Mouse (Mus musculus) gonadal fat pad, adult 2 months (tissue): ENCODE measurements around the gene Asic4. TPM values are rescaled to one million over a fixed set of nuclear protein-coding genes. Genes with fewer than 3 reads are reported as not detected.

Experiments used
- DNase-seq: peaks from one replicate; pipeline ENCODE4 v3.0.0-alpha.2; 2012; ENCODE audit warnings: low read depth
- polyA plus RNA-seq: library from polyadenylated mRNA; depleted of rRNA; stranded (reverse); fragments of >200 nt; gene quantifications from 2 replicates; pipeline ENCODE4 v1.2.3, GENCODE M21; 2012

Gene Asic4
- polyA plus RNA-seq, 1 experiment = 0.42 TPM

DNA sequence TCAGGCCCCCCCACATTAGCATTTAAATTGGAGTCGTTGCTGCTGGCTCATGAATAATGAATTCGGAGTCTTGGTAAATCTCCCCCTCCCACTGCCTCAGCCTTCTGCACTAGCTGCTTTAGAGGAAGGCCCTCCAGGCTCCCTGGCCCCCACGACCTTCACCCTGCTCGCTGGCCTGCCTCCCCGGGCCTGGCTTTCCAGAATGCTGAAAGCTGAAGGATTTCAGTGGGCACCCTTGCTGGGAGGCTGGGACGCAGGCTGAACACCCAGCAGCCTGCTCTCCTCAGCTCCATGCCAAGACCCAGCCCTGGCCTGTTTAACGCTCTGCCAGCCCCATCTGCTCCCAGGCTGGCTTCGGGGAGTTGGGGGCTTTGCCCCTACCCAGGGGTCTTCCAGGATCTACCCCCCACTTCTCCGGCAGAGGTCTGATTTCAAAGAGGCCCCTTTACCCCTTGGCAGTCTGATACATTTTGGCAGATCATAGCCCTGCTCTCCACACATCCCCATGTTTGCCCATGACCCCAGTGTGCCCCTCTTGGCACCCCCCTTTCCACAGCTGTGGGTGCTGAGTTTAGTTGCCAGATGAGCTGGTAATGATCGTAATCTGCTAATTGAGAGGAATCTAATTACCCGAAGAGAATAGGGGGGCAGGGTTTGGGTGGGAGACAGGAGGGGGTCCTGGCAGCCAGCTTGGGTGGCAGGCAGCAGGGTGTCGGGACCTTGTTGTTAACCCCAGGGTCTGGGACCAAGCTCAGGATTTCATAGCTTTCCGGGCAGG, 6.8 kb upstream of the Asic4 start:
- DNase-seq = no peak

DNA sequence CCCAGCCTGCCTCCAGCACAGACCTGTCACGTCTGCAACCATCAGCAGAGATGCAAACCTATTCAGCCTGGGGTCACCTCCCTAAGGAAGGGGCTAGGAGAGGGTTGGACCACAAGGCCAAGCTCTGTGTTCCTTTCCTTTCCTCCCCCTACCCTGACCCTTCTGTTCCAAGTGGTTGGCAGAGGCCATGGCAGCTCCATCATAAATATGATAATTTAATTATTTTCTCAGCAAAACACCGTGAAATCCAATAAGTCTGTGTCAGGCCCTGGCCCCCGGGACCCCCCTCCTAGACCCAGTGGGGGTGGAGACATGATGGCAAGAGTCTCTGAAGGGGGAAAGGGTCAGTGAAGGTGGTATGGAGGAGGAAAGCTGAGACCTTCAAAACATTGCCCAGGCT, 6.0 kb upstream of the Asic4 start:
- DNase-seq = no peak

DNA sequence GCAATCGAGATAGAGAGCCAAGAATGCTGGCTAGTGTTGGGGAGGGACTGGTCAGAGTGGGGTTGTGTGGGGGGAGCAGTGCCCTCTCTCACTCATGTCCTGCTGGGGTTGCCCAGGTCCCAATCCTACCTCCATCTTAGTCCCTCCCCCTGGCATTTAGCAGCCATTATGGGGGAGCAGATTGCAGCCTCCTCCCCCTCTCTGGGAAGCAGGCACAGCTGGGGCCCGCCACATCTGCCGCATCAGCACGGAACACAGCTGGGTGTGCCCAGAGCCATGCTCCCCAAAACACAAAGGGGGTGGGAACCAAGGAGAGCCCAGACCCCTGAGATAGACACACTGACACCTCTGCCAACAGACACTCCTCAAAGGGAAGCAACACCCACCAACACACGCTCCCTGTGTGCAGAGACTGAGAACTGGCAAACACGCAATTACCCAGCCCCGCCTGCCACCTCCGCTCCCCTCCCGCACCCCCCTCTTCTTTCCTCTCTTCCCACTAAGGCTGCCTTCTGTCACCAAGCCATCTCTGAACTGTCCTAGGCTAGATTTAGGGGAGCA, 5.0 kb upstream of the Asic4 start:
- DNase-seq = no peak

DNA sequence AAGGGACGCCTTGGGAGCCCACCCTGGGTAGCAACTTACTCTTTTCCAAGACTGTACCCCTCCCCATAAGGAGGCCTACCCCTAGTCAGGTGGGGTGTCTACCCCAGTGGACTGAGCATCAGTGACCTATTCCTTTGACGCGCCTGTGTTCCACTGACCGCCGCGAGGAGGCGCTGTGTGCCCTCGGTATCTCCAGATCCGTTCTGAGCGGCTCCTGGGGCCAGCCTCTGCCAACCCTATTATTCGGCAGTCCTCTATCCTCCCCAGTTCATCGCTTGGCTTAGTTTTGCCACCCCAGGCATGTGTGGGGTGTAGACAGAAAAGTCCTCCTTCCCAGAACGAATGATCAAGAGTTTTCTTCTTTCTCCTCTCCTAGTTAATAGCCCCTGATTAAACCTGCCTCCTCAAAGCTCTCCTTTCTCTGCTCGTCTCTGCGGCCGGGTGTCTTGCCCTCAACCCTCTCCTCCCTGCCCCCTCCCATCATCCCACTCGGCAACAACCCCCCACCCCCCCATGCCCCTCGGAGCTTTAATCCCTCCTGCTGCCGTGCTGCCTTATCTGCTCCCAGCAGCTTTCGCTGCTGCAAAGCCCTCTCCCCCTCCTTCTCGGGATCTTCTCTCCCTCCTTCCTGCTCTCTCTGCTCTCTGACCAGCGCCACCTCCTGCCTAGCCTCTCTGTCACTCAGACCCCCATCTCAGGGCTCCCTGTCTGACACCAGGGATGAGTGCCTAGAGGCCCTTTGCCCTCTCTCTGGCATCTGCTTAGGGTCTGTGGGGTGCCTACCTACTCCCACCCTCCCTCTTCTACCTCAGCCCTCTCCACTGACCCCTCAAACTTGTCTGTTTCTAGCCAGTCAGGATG, 4.3 kb upstream of the Asic4 start:
- no peak for DNase-seq

DNA sequence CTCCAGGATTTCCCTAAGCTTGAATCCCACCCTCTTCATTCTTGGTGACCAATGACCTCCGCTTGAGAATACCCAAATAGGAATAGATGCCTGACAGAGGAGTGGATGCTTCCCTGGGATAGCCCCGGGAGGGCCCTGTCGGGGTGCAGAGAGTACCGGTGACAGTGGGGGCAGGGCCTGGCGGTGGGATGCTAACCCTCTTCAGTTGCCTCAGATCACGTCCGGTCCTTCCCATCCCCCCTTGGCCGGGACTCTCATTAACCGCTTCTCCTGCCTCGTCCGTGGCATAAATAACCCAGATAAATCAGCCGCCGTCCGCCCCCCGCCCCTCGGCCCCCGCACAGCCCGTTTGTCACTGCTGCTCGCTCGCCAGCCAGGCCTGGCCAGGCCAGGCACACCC, 3.6 kb upstream of the Asic4 start:
- no peak for DNase-seq

DNA sequence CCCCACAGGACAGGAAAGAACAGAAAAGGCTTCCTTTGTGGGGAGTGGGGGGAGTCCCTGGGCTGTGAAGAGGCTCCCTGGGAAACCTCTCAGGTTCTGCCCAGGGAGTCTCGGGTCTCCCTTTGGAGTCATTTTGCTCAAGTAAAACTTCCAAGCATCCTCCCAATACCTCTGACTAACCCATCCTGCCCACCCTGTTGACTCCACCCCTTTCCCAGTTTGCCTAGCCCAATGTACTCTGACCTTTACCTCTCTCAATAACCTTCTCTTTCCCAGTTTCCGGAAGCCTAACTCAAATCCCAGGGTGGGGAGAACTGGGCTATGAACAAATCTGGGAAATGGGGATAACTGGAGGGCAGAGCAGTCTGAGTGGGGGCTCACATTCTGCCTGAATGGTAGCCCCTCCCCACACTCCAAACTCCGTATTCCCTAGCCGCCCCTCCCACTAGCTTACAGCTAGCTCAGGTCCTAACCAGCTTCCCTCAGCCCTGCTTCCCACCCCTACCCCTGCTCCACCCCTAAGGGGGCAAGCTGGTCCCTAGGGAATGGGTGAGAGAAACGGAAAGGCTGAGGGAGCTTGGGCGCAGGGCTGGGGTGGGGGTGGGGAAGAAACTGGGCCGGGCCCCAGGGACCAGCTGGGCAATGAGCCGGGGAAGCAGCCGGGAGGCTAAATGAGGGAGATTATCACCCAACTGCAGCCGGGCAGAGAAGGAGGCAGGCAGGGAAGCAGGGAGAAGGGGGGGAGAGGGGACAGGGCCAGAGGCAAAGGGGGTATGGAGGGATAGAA, 2.8 kb upstream of the Asic4 start:
- no peak for DNase-seq

DNA sequence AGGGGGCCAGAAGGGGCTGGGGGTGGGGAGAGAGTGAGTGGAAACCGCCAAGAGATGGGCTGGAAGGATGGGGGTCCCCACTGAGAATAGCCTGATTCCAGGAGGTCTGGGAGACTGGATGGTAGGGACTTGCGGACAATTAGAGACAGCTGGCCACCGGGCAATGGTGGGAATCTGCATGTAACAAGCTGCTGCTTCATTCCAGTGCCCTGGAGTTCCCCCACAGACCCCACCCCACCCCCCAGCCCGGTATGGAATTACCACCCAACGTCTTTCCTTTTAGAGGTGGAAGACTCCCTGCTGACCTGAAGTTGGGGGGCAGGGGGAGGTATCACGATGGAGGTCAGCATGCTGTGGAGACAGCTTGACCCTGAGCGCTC, 2.2 kb upstream of the Asic4 start:
- no peak for DNase-seq

DNA sequence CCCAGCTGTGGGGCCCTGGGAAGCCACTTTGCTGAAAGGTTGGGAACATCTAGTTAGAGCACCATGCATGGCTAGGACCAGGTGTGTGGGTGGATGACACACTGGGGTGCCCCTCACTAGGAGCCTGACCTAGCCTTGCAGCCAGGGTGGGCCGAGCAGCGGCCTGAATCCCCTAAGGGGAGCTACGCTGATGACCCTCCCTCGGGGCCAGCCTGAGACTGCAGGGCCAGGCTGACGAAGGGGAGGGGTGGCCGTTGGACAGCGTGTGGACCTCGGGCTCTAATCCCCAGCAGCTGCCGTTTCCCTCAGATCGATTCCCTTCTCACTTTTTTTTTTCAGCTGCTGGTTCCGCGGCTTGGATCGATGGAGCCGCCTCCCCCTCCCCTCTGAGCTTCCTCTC, 1.3 kb upstream of the Asic4 start:
- DNase-seq = no peak

DNA sequence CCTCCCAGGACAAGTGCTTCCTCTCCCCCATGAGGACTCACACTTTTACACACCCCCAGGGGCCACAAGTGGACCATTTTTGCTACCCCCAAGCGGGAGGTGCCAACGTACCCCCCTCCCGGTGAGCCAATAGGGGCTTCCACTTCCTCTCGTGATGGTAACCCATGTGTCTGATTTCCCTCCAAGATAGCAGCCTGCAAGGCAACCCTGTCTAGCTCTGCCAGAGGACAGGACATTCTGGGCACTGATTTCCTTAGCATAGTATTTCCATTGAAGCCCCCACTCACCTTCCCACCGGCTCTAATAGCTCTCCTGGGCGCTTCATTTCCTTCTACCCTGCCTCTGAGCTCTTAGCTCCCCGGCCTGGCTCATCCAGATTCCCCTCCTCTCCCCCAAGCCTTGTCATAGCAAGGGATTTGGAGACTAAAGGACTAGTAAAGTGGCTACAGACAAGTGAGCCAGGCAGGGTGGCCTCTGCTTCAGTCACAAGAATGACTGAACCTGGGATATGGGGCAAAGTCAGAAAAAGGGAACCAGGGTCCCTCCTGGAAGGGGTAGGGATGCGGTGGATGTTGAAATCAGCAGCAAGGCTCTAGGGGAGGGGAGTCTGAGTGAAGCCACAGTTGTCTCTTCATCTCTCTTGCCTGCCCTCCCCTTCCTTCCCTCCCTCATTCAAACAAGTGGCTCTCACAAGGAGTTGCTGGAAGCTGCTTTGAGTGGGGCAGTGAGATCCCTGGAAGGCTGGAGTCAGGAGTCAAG, 680 bp upstream of the Asic4 start:
- no peak for DNase-seq

DNA sequence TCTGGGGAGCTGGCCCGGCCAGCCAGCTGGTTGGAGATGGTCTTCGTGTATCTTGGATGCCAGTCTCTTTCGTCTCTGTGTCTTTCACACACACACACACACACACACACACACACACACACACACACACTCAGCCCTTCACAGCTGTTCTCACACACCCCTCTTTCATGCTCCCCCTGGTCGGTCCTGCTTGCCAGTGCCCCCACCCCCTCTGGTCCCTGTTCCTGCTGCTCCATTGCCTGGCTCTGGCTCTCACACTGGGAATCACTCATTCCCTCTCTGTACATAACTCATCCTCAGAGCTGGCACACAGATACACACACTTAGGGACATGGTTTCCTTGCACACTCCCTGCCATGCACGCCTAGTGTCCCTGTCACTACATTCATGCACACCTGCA, 1.7 kb downstream of the Asic4 start:
- no peak for DNase-seq

DNA sequence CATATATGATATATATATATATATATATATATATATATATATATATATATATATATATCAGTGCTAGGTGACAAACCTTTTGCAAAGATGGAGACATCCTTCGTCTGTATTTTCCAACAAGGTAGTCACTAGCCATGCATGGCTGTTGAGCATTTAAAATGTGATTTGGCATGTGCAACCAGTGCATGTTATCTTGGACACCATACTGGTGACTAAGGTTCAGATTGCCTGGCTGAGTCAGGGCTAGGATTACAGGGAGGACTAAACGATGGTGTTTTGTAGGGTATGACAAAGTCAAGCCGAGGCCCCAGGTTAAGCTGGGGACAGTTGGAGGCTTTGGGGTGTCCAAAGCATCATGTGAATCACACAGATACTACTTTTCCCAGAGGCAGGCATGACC, 5.2 kb downstream of the Asic4 start:
- DNase-seq = no peak

DNA sequence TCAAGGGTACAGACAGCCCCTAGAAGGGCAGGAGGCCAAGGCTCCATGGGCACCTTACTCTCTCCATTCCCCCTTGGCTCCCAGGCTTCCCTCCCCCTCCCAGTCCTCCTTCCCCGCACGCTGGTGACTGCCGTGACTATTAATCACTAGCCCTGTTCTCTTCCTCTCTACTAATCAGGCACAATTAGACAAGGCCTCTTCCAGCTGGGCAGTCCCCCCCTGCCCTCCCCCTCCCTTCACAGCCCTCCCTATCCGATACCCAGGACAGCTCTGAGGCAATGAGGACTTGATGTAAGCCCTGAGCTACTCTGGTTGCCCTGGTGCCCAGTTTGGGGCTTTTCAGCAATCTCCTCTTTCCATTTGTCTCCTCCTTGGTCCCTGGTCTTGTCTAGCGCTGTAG, 5.7 kb downstream of the Asic4 start:
- no peak for DNase-seq

DNA sequence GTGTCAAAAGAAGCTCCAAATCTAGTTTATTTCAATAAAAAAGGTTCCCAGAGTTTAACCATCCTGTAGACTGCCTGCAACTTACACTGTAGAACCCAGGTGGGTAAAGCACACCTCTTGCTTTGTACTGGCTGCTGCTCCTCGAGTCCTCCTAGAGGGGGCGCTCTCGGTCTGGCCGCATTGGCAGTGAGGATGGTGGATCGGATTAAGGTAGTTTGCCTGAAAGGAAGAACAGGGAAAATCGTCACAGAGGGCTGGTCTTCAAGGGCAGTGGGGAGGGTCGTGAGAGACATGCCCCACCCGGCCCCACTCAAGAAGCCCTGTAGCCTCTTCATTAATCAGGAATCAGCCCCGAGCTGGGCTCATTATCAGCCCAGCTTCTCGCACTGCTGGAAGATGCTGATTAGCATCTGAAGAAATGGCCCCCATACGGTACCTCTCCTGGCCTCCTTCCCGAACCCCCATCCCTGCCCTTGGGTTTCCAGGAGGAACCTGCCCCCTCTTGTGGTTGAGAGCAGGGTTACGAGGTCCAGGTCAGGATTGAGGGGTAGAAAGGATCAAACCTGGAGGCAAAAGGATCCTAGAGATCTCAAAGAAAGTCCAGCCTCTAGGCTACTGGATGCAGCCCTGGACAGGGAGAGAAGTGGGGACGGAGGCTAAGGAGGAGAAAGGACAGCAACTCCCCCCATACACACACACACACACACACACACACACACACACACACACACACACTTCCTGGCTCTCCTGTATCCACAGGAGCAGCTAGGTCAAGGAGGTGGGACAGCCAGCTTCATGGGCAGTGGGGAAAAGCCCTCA, 6.7 kb downstream of the Asic4 start:
- no peak for DNase-seq

DNA sequence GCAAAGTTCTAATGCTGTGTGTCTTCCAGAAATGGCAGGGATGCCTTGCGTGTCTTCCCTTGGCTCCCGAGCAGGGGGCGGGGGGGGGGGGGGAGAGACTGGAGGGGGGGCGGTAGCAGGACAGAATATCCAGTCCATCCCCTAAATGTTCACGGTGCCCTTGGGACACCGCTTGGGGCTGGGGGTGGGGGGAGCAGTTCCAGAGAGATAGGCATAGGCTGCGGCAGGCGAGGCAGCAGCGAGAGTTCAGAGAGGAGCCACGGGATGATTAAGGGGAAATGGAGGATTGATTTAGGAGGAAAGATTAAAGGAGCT, 7.4 kb downstream of the Asic4 start:
- DNase-seq = no peak

DNA sequence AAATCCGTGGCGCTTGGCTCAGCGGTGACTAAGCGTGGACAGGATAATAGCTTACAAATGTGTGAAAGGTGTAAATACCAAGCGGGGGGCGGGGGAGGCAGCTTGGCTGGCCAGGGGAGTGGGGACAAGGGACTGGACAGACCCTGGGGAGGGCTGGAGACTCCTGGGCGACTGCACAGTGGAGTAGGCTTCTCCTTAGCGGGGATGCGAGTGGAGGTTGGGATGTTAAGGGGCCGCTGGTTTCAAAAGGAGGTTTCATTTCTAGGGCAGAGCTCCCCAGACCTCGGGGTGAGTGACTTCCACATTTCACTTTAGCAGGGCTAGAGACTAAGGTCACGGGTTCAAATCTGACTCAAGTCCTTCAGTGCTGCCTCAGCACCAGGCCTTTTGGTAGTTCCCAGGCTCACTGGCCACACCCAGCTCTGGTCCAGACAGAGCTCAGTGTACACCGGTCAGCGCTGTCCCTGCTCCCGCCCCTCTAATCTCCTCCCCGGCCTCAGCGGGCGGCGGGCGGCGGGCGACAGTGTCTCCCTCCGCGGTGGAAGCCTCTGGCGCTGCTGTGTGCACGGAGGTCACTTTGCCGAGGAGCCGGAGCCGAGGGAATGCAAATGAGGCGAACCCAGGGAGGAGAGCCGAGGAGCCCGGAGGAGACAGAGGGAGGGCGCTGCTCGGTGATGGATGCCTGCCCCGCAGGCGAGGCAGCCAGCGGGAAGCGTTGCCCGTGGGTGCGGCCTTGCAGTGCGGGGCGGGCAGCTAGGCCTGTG, 8.0 kb downstream of the Asic4 start:
- DNase-seq = no peak

DNA sequence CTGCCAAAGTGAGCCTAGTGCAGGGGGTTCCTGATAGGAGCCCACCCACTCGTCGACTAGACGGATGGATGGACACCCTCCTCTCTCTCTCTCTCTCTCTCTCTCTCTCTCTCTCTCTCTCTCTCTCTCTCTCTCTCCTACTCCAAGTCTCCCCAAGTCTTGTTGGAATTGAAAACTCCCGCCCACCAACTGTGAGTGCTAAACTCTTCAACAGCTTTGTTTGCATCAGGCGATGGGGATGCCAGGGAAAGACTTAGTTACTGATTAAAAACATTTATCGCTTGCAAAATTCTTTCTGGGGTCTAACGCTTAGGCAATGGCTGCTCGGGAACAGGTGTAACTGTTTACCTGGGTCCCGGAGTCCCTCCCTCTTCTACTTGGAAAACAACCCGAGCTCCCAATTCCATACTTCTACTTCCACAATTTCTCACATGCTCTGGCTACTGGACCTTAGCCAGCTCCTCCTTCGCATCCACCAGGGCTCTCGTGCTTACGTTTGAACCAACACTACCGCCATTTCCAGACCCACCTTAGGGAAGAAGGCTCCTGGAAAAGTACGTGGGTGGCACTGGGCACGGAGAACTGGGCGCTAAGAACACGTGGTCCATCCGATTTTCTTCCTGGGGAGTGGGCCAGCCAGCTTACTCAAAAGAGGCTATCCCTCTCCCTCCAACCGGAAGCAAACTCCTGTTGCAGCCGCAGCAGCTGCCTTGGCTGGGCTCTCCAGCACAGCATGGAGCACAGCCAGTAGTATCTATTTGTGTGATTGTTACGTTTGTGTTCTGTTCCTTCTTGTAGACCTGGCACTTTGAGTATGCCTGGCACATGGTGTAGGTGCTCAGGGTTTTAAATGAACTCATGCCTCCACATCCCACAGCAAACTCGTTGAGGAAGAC, 8.8 kb downstream of the Asic4 start:
- DNase-seq = no peak

DNA sequence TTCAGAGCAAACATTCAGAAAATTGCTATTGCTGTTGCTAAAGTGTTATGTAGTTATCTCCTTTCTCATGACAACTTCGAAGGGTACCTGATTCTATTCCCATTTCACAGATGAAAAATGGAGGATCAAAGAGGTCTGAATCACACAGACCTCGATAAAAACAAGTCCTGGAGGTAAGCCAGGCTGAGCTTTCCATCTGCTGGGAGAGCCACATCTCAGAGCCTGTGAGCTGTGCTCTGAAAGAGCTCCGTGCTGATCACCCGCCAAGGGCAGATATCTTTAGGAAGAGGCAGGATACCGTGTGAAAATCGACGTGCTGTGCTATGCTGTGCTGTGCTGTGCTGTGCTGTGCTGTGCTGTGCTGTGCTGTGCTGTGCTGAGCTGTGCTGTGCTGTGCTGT, 10.1 kb downstream of the Asic4 start:
- no peak for DNase-seq

DNA sequence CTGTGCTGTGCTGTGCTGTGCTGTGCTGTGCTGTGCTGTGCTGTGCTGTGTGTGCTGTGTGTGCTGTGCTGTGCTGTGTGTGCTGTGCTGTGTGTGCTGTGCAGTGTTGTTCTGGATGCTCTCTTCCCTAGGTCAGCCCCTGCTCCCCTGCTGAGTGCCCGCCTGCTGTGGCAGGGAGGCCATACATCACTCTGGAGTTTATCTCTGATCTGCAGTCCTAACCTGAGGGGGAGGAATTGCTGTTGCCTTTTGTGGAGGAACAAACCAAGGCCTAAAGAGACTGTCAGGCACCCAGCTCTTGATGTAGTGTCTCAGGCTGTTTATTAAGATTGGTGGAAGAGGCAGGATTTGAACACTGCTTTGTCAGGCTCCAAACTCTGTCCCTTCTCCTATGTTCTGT, 12.4 kb downstream of the Asic4 start:
- DNase-seq = no peak

DNA sequence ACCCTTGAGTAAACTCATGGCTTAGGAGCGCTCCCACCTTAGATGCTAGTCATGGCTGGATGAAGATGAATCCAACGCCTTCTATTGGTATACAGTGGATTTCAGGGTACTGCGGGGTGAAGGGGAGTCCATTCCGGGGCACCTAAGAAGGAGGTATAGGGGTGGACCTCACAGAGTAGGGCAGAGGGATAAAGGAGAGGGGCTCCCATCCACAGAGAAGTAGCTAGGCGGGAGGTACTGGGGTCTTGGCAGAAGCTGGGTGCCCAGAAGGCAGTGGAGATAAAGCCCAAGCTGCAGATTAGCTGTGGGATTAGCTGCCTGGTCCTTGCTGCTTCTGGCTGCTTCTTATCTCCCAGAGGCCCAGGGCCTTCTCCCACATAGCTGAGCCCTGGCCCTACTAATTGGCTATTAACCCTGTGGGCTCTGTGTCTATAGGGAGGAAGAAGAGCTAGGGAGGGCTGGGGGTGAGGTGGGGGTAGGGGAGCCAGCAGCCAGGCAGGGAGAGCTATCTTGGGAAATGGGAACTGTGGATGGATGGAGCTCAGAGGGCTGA, 13.5 kb downstream of the Asic4 start:
- no peak for DNase-seq
